9 mouse cellular contexts compared by ENCODE assay signal in the genomic region with DNA sequence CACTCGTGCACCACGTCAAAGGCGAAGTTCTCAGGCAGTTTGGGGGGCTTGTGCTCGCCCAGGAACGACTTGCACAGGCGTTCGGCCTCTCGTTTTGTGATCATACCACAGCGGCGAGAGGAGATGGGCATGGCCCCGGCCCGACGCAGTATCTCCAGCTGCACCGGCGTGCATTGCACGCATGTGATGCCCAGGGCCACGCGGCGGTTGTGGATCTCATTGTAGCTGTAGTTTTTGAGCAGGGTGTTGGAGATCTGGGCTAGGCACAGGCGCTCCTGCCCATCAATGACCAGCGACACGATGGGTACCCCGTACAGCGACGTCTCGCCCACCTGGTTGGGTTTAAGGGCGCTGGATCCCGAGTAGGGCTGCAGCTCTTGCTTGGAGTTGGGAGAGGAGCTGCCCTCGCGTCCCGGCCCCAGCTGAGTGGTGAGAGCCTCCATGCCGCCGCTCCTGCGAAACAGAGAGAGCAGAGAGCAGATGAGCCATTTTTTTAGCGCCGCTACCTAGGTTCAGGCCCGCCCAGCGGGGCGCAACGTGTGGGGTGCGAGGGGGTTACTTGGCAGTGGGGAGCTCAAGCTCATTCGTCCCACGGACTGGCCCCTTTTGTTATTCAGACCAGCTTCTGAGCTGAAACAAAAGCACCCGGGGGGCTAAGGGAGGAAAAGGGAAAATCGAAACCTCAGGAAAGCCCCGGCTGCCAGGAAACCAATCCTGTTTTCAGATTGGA. TPM values are rescaled to one million over a fixed set of nuclear protein-coding genes. Genes with fewer than 3 reads are reported as not detected.
DNase-seq lines count a peak whose midpoint lies in the region; ATAC-seq and TF ChIP-seq lines count a peak whose summit lies in the region.
"Had no signal": no experiment of that assay in that cellular context is flagged by ENCODE, and none has a peak within 500 bp of the region (broad histone marks: within the 10 kb centered on the region; RNA-seq: fewer than 3 reads in every experiment).

No protein-coding gene starts in this region.

- peaks cover 83% of the 10 kb centered on the region for H3K4me1 ChIP-seq in E14TG2a.4 (replicated peaks; ENCODE audit: low read depth, low read length)
- H3K4me1 ChIP-seq in forebrain, embryonic 16.5 days (replicated peaks; ENCODE audit: control insufficient read depth, insufficient read depth, low read length), result peaks cover 45% of the 10 kb centered on the region
- peaks cover 24% of the 10 kb centered on the region for H3K4me1 ChIP-seq in liver, embryonic 13.5 days (replicated peaks)

- intact Hi-C loops in gastrocnemius, adult 2 months (cut with DNase I), result no loop called here

- H3K27ac ChIP-seq in gastrocnemius, adult 2 months, result no peak overlapping the region
- H3K27ac ChIP-seq in forebrain, embryonic 16.5 days (ENCODE audit: low read length), result no peak overlapping the region
- no peak overlapping the region for H3K27ac ChIP-seq in liver, embryonic 13.5 days

- H3K9me3 ChIP-seq in E14TG2a.4 (ENCODE audit: low read length), result no peaks in the 10 kb centered on the region
- no peaks in the 10 kb centered on the region for H3K9me3 ChIP-seq in forebrain, embryonic 16.5 days (ENCODE audit: control insufficient read depth, low read length)
- H3K9me3 ChIP-seq in liver, embryonic 13.5 days (replicated peaks), result no peaks in the 10 kb centered on the region

- no peak for ATAC-seq in forebrain, embryonic 16.5 days
- no peak for ATAC-seq in liver, embryonic 13.5 days (ENCODE audit: low read depth)

- no peaks in the 10 kb centered on the region for H3K36me3 ChIP-seq in E14TG2a.4 (ENCODE audit: insufficient read depth, low read length)
- H3K36me3 ChIP-seq in forebrain, embryonic 16.5 days (ENCODE audit: control insufficient read depth, insufficient read depth), result no peaks in the 10 kb centered on the region
- H3K36me3 ChIP-seq in liver, embryonic 13.5 days, result no peaks in the 10 kb centered on the region

- peaks cover 98% of the 10 kb centered on the region for H3K27me3 ChIP-seq in E14TG2a.4 (ENCODE audit: insufficient read depth, low read length)
- H3K27me3 ChIP-seq in forebrain, embryonic 16.5 days (replicated peaks; ENCODE audit: control insufficient read depth, insufficient read depth, low read length), result peaks cover 82% of the 10 kb centered on the region
- H3K27me3 ChIP-seq in liver, embryonic 13.5 days, result peaks cover 100% of the 10 kb centered on the region

- TF ChIP-seq CTCF in gastrocnemius, adult 2 months (IDR thresholded peaks at IDR 0.05), result no peak
- TF ChIP-seq CTCF in E14TG2a.4 (conservative IDR thresholded peaks at IDR 0.05; ENCODE audit: low read length), result no peak

- no peak overlapping the region for H3K9ac ChIP-seq in forebrain, embryonic 16.5 days (replicated peaks; ENCODE audit: low read depth, low read length)
- no peak overlapping the region for H3K9ac ChIP-seq in liver, embryonic 13.5 days

- DNase-seq in gastrocnemius, adult 2 months, result no peak
- no peak for DNase-seq in gastrocnemius, adult 18-20 months (ENCODE audit: low spot score)
- no peak for DNase-seq in liver, embryonic 13.5 days
- DNase-seq in urinary bladder, postnatal 36 days (ENCODE audit: low spot score in 2 of 2), result no peak
- no peak for DNase-seq in thymus, adult 18-20 months
- DNase-seq in urinary bladder, postnatal 14 days (ENCODE audit: low spot score), result no peak

- under 1% methylated on average over 46 of the region's 46 CpGs for WGBS in forebrain, embryonic 16.5 days
- WGBS in liver, embryonic 13.5 days (ENCODE audit: insufficient replicate concordance), result 2% methylated on average over 46 of the region's 46 CpGs

- H3K4me3 ChIP-seq in gastrocnemius, adult 2 months, result peak overlapping the region; percentile 58
- H3K4me3 ChIP-seq in E14TG2a.4 (replicated peaks; ENCODE audit: low read length), result peak overlapping the region; percentile 69
- peak overlapping the region; percentile 9; the same call in 1 of the 2 replicates for H3K4me3 ChIP-seq in forebrain, embryonic 16.5 days (replicated peaks; ENCODE audit: low read length)
- H3K4me3 ChIP-seq in liver, embryonic 13.5 days (replicated peaks), result peak overlapping the region; percentile 19

- no peak overlapping the region for H3K4me2 ChIP-seq in forebrain, embryonic 16.5 days (ENCODE audit: low read length)
- peak overlapping the region; percentile 32 for H3K4me2 ChIP-seq in liver, embryonic 13.5 days

RNA-seq across cellular contexts. Expression of a gene that starts 2.5 kb away (rescaled TPM):
- total RNA-seq in gastrocnemius, adult 2 months (2021), result under 1 TPM in 1 of 2 experiments, not detected in 1; 0.10 TPM
- total RNA-seq in gastrocnemius, adult 18-20 months (2021), result under 1 TPM; 0.05 to 0.11 TPM
- 0.24 and 0.32 TPM in 2 replicates for polyA plus RNA-seq in forebrain, embryonic 16.5 days (2015; fragmentation: Nextera tagmentation; extraction: Ambion mirVana)
- polyA plus RNA-seq in liver, embryonic 13.5 days (2015; fragmentation: Nextera tagmentation; extraction: Ambion mirVana), result not detected in 2 replicates
- total RNA-seq: neutrophil, adult 5-6 weeks had no signal

Comparison
In these comparisons a context has a peak if more than half of its experiments do, and no peak if none do; other contexts are left out.
1. H3K4me3 ChIP-seq: peak in every context shown above with its lines; median percentile 69 in E14TG2a.4; 58 in gastrocnemius, adult 2 months; 19 in liver, embryonic 13.5 days; 9 in forebrain, embryonic 16.5 days.